Mouse (Mus musculus): ENCODE results near the gene Galnt18.
A peak's percentile ranks its signal among the peaks of the same experiment; 100 is the strongest.

DNA sequence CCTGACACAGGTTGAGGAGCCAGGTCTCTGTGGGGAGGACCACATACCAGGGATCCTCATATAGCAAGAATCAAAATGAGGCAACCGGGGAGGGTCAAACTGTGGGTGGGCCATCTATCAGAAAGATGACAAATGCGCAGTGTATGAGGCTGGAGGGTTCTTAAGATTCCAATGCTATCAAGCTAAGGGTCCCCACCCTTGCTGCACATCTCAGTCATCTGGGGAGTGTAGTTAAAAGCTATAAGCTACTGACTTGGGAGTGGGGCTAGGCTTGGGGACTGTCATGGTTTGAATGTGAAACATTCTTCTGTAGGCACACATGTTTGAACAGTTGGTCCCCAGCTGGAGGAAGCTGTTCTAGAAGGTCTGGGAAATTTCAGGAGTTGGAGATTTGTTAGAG is 288.2 kb downstream of the Galnt18 start:
- TF ChIP-seq CTCF (IDR thresholded peaks at IDR 0.05) = no peak
- peak; percentile 70 for TF ChIP-seq EP300 (IDR thresholded peaks at IDR 0.05)
